Mouse (Mus musculus): ENCODE measurements around the gene Tll2. TPM values are rescaled to one million over a fixed set of nuclear protein-coding genes. Genes with fewer than 3 reads are reported as not detected.
A peak's percentile ranks its signal among the peaks of the same experiment; 100 is the strongest.

Tll2 gene
- polyA plus RNA-seq (2015; fragmentation: Nextera tagmentation; extraction: Ambion mirVana): not detected in 2 replicates

DNA sequence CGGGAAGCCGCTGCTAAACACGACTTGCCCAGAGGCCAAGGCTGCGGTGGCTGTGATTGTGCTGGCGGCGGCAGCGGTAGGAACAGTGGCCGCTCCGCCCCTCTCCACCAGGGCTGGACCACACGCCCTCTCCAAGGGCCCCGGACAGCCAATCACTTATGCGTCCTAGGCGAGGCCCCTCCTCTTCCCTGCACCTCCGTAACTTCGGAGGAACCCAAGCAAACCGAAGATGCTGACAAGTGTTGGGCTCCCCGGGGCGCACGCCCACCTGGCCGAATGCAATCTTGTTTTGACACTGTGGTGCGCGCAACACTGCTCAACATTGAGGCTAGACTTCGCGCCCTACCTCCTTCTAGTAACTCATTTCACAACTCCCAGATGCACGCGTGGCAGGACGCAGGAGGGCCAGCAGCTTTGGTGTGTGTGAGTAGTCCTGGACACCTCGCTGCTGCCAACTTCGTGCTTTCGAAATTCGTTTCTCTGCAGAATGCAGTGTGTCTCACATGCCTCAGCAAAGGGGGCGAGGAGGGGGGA is at the start of gene Tll2:
TSS of gene Tll2 (minus strand) at position 25 of the 534 bp plus-strand sequence.
- peak within 1 kb of the TSS; percentile 54 for H3K4me2 ChIP-seq (replicated peaks; ENCODE audit: low read depth, low read length)
- H3K4me3 ChIP-seq (ENCODE audit: low read depth, low read length): peak within 1 kb of the TSS; percentile 26
- DNase-seq (ENCODE audit: low spot score): peak; percentile 83
- peaks cover 10% of the 10 kb centered on the region for H3K4me1 ChIP-seq (ENCODE audit: insufficient read depth, low read depth, low read length)
- TF ChIP-seq CTCF (IDR thresholded peaks at IDR 0.05) (peak; percentile 12), EP300 (IDR thresholded peaks at IDR 0.05) (no peak)
- ATAC-seq: peak; percentile 98
- no peak within 1 kb of the TSS for H3K9ac ChIP-seq (replicated peaks; ENCODE audit: low read depth)
- H3K9me3 ChIP-seq (ENCODE audit: low read length): no peaks in the 10 kb centered on the region
- no peaks in the 10 kb centered on the region for H3K36me3 ChIP-seq (ENCODE audit: insufficient read depth, low read length)
- WGBS: 2% methylated on average over 32 of the region's 32 CpGs
- no peak within 1 kb of the TSS for H3K27ac ChIP-seq (ENCODE audit: low read length)
- H3K27me3 ChIP-seq (replicated peaks; ENCODE audit: insufficient read depth, low read length): peaks cover 14% of the 10 kb centered on the region

DNA sequence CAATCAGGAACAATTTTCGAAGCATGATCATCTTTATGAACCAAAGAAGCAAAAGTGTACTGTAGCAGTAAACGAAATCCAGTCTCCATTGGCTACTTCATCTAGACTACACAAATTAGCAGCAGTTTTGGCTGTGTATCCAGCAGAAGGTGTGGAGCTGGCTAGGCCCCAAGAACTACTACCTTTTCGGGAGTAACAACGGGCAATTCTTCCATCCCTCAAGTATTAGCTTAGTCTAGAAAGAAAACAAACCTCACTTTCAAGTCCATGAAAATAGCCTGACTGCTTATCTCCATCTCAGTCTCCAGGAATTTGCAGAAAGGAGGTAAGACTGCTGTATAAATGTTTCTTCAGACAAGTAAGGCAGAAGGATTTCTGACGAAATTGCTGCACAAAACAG is 47.9 kb upstream of the Tll2 start:
- Histone ChIP-seq H3K4me3 (ENCODE audit: low read depth, low read length) (no peak overlapping the region), H3K27ac (ENCODE audit: low read length) (no peak overlapping the region), H3K4me2 (replicated peaks; ENCODE audit: low read depth, low read length) (no peak overlapping the region), H3K9me3 (ENCODE audit: low read length) (no peaks in the 10 kb centered on the region), H3K4me1 (ENCODE audit: insufficient read depth, low read depth, low read length) (peaks cover 3% of the 10 kb centered on the region), H3K9ac (replicated peaks; ENCODE audit: low read depth) (no peak overlapping the region), H3K36me3 (ENCODE audit: insufficient read depth, low read length) (no peaks in the 10 kb centered on the region), H3K27me3 (replicated peaks; ENCODE audit: insufficient read depth, low read length) (no peaks in the 10 kb centered on the region)
- peak; percentile 86 for ATAC-seq
- TF ChIP-seq CTCF (IDR thresholded peaks at IDR 0.05) (no peak), EP300 (IDR thresholded peaks at IDR 0.05) (peak; percentile 62; the same call in 1 of the 2 replicates)
- peak; percentile 77 for DNase-seq (ENCODE audit: low spot score)
- WGBS: 58% methylated on average over 5 of the region's 5 CpGs

DNA sequence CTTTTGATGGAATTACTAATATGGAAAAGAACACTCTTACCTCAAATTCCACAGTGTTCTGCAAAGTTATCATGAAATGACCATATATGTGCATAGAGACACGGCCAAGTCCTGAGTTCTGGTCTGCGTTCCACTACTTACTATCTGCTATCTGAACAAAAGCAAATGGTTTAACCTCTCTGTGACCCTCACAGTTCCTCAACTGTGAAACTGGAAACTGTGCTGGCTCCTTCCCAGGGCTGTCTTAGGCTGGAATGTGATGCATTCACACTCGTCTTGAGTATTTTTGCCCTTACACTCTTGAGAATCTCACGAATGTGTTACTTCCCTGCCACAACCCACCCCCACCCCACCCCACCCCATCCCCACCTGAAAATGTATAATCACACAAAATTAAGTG is 42.3 kb upstream of the Tll2 start:
- DNase-seq (ENCODE audit: low spot score) (peak; percentile 29), ATAC-seq (peak; percentile 78)
- Histone ChIP-seq H3K27me3 (replicated peaks; ENCODE audit: insufficient read depth, low read length) (no peaks in the 10 kb centered on the region), H3K4me2 (replicated peaks; ENCODE audit: low read depth, low read length) (no peak overlapping the region), H3K4me3 (ENCODE audit: low read depth, low read length) (no peak overlapping the region), H3K36me3 (ENCODE audit: insufficient read depth, low read length) (peaks cover 14% of the 10 kb centered on the region; the same call in 1 of the 2 replicates), H3K9ac (replicated peaks; ENCODE audit: low read depth) (no peak overlapping the region), H3K27ac (ENCODE audit: low read length) (0 out of 2 replicates have a peak overlapping the region, but pooled peaks have one; percentile 57), H3K4me1 (ENCODE audit: insufficient read depth, low read depth, low read length) (no peaks in the 10 kb centered on the region; the same call in 1 of the 2 replicates), H3K9me3 (ENCODE audit: low read length) (no peaks in the 10 kb centered on the region)
- no peak for TF ChIP-seq CTCF (IDR thresholded peaks at IDR 0.05)
- TF ChIP-seq EP300 (IDR thresholded peaks at IDR 0.05): no peak
- WGBS: 23% methylated on average over 4 of the region's 4 CpGs

DNA sequence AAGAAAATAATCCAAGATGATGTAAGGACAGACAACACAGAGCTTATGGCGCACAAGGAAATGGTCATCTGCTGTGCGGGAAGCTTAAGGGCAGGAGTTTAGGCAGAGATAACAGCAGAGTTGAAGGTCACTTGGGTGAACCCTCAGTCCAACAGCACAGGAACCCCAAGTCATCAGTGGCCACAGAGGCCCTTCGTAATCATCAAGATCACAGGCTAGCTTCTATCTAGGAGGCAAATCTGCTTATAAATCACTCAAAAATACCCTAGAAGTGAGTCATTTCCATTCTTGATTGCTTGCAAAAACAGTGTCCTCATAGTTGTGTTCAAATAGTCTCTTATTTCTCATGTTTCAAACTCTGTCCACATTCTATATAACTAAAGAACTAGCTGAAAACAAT is 41.6 kb upstream of the Tll2 start:
- Histone ChIP-seq H3K27ac (ENCODE audit: low read length) (peak overlapping the region; percentile 57; the same call in 1 of the 2 replicates), H3K36me3 (ENCODE audit: insufficient read depth, low read length) (peaks cover 14% of the 10 kb centered on the region; the same call in 1 of the 2 replicates), H3K27me3 (replicated peaks; ENCODE audit: insufficient read depth, low read length) (no peaks in the 10 kb centered on the region), H3K9me3 (ENCODE audit: low read length) (no peaks in the 10 kb centered on the region), H3K4me1 (ENCODE audit: insufficient read depth, low read depth, low read length) (no peaks in the 10 kb centered on the region; the same call in 1 of the 2 replicates), H3K4me2 (replicated peaks; ENCODE audit: low read depth, low read length) (no peak overlapping the region), H3K4me3 (ENCODE audit: low read depth, low read length) (no peak overlapping the region), H3K9ac (replicated peaks; ENCODE audit: low read depth) (no peak overlapping the region)
- peak; percentile 30 for ATAC-seq
- 85% methylated on average over 3 of the region's 3 CpGs for WGBS
- TF ChIP-seq CTCF (IDR thresholded peaks at IDR 0.05) (no peak), EP300 (IDR thresholded peaks at IDR 0.05) (no peak; the same call in 1 of the 2 replicates)
- no peak for DNase-seq (ENCODE audit: low spot score)

DNA sequence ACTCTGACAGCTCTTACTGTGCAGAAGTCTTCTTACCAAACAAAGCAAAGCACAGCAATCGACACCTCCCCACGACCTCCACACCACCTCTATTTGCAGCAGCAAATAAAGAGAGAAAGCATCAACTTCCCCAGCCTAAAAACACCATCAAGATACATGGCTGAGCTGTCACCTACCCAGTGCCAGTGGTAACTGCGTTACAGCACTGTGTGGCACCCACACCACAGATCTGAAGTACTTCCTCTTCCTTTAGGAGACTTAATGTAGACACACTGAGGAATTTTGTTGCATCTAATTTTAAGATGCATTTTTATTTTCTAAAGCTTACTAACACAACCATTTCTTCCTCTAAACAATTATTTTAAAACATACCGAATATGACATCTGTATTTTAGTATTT is 39.6 kb upstream of the Tll2 start:
- no peak overlapping the region for H3K4me2 ChIP-seq (replicated peaks; ENCODE audit: low read depth, low read length)
- DNase-seq (ENCODE audit: low spot score): no peak
- no peak for TF ChIP-seq EP300 (IDR thresholded peaks at IDR 0.05)
- TF ChIP-seq CTCF (IDR thresholded peaks at IDR 0.05): no peak
- no peaks in the 10 kb centered on the region for H3K27me3 ChIP-seq (replicated peaks; ENCODE audit: insufficient read depth, low read length)
- 77% methylated on average over 4 of the region's 4 CpGs for WGBS
- no peak overlapping the region for H3K9ac ChIP-seq (replicated peaks; ENCODE audit: low read depth)
- H3K36me3 ChIP-seq (ENCODE audit: insufficient read depth, low read length): peaks cover 27% of the 10 kb centered on the region; the same call in 1 of the 2 replicates
- no peak overlapping the region for H3K27ac ChIP-seq (ENCODE audit: low read length)
- no peaks in the 10 kb centered on the region; the same call in 1 of the 2 replicates for H3K4me1 ChIP-seq (ENCODE audit: insufficient read depth, low read depth, low read length)
- no peak overlapping the region for H3K4me3 ChIP-seq (ENCODE audit: low read depth, low read length)
- H3K9me3 ChIP-seq (ENCODE audit: low read length): no peaks in the 10 kb centered on the region
- no peak for ATAC-seq

DNA sequence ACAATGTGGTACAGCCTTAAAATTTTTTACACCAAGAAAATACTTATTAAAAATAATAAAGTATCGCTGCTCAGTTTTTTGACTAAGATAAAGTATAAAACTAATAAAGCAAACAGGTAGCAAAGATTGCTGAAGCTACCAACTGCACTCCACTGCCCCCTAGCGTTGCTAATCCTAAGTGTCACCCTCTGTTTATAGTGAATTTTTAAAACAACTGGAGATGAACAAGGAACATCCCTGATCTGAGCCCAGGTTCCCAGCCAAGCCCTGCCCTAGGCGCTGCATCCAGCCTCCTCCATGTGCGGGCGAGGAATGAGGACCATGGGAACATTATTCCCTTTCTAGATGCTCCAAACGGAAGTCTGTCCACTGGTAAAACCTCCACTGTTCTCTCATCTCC is 37.9 kb upstream of the Tll2 start:
- 66% methylated on average over 6 of the region's 6 CpGs for WGBS
- Histone ChIP-seq H3K4me2 (replicated peaks; ENCODE audit: low read depth, low read length) (no peak overlapping the region), H3K4me3 (ENCODE audit: low read depth, low read length) (no peak overlapping the region), H3K4me1 (ENCODE audit: insufficient read depth, low read depth, low read length) (no peaks in the 10 kb centered on the region; the same call in 1 of the 2 replicates), H3K9ac (replicated peaks; ENCODE audit: low read depth) (no peak overlapping the region), H3K27ac (ENCODE audit: low read length) (no peak overlapping the region), H3K27me3 (replicated peaks; ENCODE audit: insufficient read depth, low read length) (no peaks in the 10 kb centered on the region), H3K9me3 (ENCODE audit: low read length) (no peaks in the 10 kb centered on the region), H3K36me3 (ENCODE audit: insufficient read depth, low read length) (peaks cover 31% of the 10 kb centered on the region; the same call in 1 of the 2 replicates)
- ATAC-seq (no peak), DNase-seq (ENCODE audit: low spot score) (peak; percentile 56)
- TF ChIP-seq CTCF (IDR thresholded peaks at IDR 0.05) (peak; percentile 79), EP300 (IDR thresholded peaks at IDR 0.05) (no peak)

Measured in lung, postnatal 0 days (tissue).